Mouse (Mus musculus): ENCODE measurements at regions not wholly inside any gene's neighbourhood (a gene's known extent, or its start where the extent isn't known, plus 50 kb on each side); places are given as distances from the start of the nearest gene placed in this dataset.

GRCm38 (mm10) chr1:63854794-63855193 lies 85.7 kb upstream of the 4933402D24Rik start:
- TF ChIP-seq ZNF384 (IDR thresholded peaks at IDR 0.05; ENCODE audit: low read depth, low read length) = no peak
- TF ChIP-seq HCFC1 (IDR thresholded peaks at IDR 0.05; ENCODE audit: borderline replicate concordance, insufficient read depth, low read length) = no peak
- TF ChIP-seq CHD2 (IDR thresholded peaks at IDR 0.05; ENCODE audit: low read depth, low read length) = no peak
- Histone ChIP-seq H3K9me3 (ENCODE audit: control insufficient read depth, insufficient read depth, low read depth, low read length) (no peaks in the 10 kb centered on the region), H3K9ac (ENCODE audit: insufficient read depth, low read depth, low read length, poor library complexity, severe bottlenecking) (no peak overlapping the region), H3K36me3 (ENCODE audit: control insufficient read depth, insufficient read depth, low read length, poor library complexity, severe bottlenecking) (no peaks in the 10 kb centered on the region), H3K4me1 (ENCODE audit: control insufficient read depth in 2 of 2, insufficient read depth in 2 of 2, low read length in 2 of 2, poor library complexity in 1 of 2) (no peaks in the 10 kb centered on the region), H3K4me3 (ENCODE audit: insufficient read depth in 1 of 2, low read depth in 1 of 2, low read length in 2 of 2, poor library complexity in 1 of 2, severe bottlenecking in 1 of 2) (no peak overlapping the region), H3K27ac (ENCODE audit: insufficient read depth, low read depth, low read length, poor library complexity, severe bottlenecking) (no peak overlapping the region)
- in situ Hi-C loops (cut with MboI; ENCODE audit: low sequenced_read_pairs in 2 of 2, unreplicated experiment in 2 of 2) = no loop called here
- DNase-seq (ENCODE audit: low read depth, low spot score) = no peak

GRCm38 (mm10) chr1:63851476-63852094 lies 82.5 kb upstream of the 4933402D24Rik start:
- H3K9me3 ChIP-seq (ENCODE audit: control insufficient read depth, insufficient read depth, low read depth, low read length) = no peaks in the 10 kb centered on the region
- TF ChIP-seq ZC3H11A (IDR thresholded peaks at IDR 0.05; ENCODE audit: borderline replicate concordance, low read depth, low read length) = no peak
- TF ChIP-seq HCFC1 (IDR thresholded peaks at IDR 0.05; ENCODE audit: borderline replicate concordance, insufficient read depth, low read length) = no peak
- no peak for TF ChIP-seq CHD2 (IDR thresholded peaks at IDR 0.05; ENCODE audit: low read depth, low read length)
- no peak for TF ChIP-seq ZNF384 (IDR thresholded peaks at IDR 0.05; ENCODE audit: low read depth, low read length)
- no peak for TF ChIP-seq MAFK (IDR thresholded peaks at IDR 0.05; ENCODE audit: insufficient read depth, low read depth, low read length)
- H3K27ac ChIP-seq (ENCODE audit: insufficient read depth, low read depth, low read length, poor library complexity, severe bottlenecking) = no peak overlapping the region
- H3K4me3 ChIP-seq (ENCODE audit: insufficient read depth in 1 of 2, low read depth in 1 of 2, low read length in 2 of 2, poor library complexity in 1 of 2, severe bottlenecking in 1 of 2) = no peak overlapping the region
- in situ Hi-C loops (cut with MboI; ENCODE audit: low sequenced_read_pairs in 2 of 2, unreplicated experiment in 2 of 2) = no loop called here
- DNase-seq (ENCODE audit: low read depth, low spot score) = no peak
- H3K9ac ChIP-seq (ENCODE audit: insufficient read depth, low read depth, low read length, poor library complexity, severe bottlenecking) = no peak overlapping the region
- H3K36me3 ChIP-seq (ENCODE audit: control insufficient read depth, insufficient read depth, low read length, poor library complexity, severe bottlenecking) = no peaks in the 10 kb centered on the region
- no peaks in the 10 kb centered on the region for H3K4me1 ChIP-seq (ENCODE audit: control insufficient read depth in 2 of 2, insufficient read depth in 2 of 2, low read length in 2 of 2, poor library complexity in 1 of 2)

GRCm38 (mm10) chr1:63850262-63850661 lies 81.2 kb upstream of the 4933402D24Rik start:
- Histone ChIP-seq H3K36me3 (ENCODE audit: control insufficient read depth, insufficient read depth, low read length, poor library complexity, severe bottlenecking) (no peaks in the 10 kb centered on the region), H3K4me3 (ENCODE audit: insufficient read depth in 1 of 2, low read depth in 1 of 2, low read length in 2 of 2, poor library complexity in 1 of 2, severe bottlenecking in 1 of 2) (no peak overlapping the region), H3K27ac (ENCODE audit: insufficient read depth, low read depth, low read length, poor library complexity, severe bottlenecking) (no peak overlapping the region), H3K9me3 (ENCODE audit: control insufficient read depth, insufficient read depth, low read depth, low read length) (no peaks in the 10 kb centered on the region), H3K9ac (ENCODE audit: insufficient read depth, low read depth, low read length, poor library complexity, severe bottlenecking) (no peak overlapping the region), H3K4me1 (ENCODE audit: control insufficient read depth in 2 of 2, insufficient read depth in 2 of 2, low read length in 2 of 2, poor library complexity in 1 of 2) (no peaks in the 10 kb centered on the region)
- in situ Hi-C loops (cut with MboI; ENCODE audit: low sequenced_read_pairs in 2 of 2, unreplicated experiment in 2 of 2) = no loop called here
- no peak for DNase-seq (ENCODE audit: low read depth, low spot score)
- TF ChIP-seq ZC3H11A (IDR thresholded peaks at IDR 0.05; ENCODE audit: borderline replicate concordance, low read depth, low read length) = no peak
- no peak for TF ChIP-seq MAFK (IDR thresholded peaks at IDR 0.05; ENCODE audit: insufficient read depth, low read depth, low read length)
- TF ChIP-seq CHD2 (IDR thresholded peaks at IDR 0.05; ENCODE audit: low read depth, low read length) = no peak
- no peak for TF ChIP-seq HCFC1 (IDR thresholded peaks at IDR 0.05; ENCODE audit: borderline replicate concordance, insufficient read depth, low read length)
- no peak for TF ChIP-seq ZNF384 (IDR thresholded peaks at IDR 0.05; ENCODE audit: low read depth, low read length)

- Histone ChIP-seq H3K4me3 (ENCODE audit: insufficient read depth in 1 of 2, low read depth in 1 of 2, low read length in 2 of 2, poor library complexity in 1 of 2, severe bottlenecking in 1 of 2) (no peak overlapping the region), H3K27ac (ENCODE audit: insufficient read depth, low read depth, low read length, poor library complexity, severe bottlenecking) (no peak overlapping the region), H3K9me3 (ENCODE audit: control insufficient read depth, insufficient read depth, low read depth, low read length) (no peaks in the 10 kb centered on the region), H3K4me1 (ENCODE audit: control insufficient read depth in 2 of 2, insufficient read depth in 2 of 2, low read length in 2 of 2, poor library complexity in 1 of 2) (no peaks in the 10 kb centered on the region), H3K9ac (ENCODE audit: insufficient read depth, low read depth, low read length, poor library complexity, severe bottlenecking) (no peak overlapping the region), H3K36me3 (ENCODE audit: control insufficient read depth, insufficient read depth, low read length, poor library complexity, severe bottlenecking) (no peaks in the 10 kb centered on the region)
- TF ChIP-seq ZNF384 (IDR thresholded peaks at IDR 0.05; ENCODE audit: low read depth, low read length) (no peak), ZC3H11A (IDR thresholded peaks at IDR 0.05; ENCODE audit: borderline replicate concordance, low read depth, low read length) (no peak), HCFC1 (IDR thresholded peaks at IDR 0.05; ENCODE audit: borderline replicate concordance, insufficient read depth, low read length) (no peak), CHD2 (IDR thresholded peaks at IDR 0.05; ENCODE audit: low read depth, low read length) (no peak)
- DNase-seq (ENCODE audit: low read depth, low spot score) = no peak
- in situ Hi-C loops (cut with MboI; ENCODE audit: low sequenced_read_pairs in 2 of 2, unreplicated experiment in 2 of 2) = no loop called here
Measured at GRCm38 (mm10) chr1:63828174-63828844, 59.2 kb upstream of the 4933402D24Rik start.

Measured in ES-E14 (cell line).